8 mouse cellular contexts compared by ENCODE assay signal in the genomic region with DNA sequence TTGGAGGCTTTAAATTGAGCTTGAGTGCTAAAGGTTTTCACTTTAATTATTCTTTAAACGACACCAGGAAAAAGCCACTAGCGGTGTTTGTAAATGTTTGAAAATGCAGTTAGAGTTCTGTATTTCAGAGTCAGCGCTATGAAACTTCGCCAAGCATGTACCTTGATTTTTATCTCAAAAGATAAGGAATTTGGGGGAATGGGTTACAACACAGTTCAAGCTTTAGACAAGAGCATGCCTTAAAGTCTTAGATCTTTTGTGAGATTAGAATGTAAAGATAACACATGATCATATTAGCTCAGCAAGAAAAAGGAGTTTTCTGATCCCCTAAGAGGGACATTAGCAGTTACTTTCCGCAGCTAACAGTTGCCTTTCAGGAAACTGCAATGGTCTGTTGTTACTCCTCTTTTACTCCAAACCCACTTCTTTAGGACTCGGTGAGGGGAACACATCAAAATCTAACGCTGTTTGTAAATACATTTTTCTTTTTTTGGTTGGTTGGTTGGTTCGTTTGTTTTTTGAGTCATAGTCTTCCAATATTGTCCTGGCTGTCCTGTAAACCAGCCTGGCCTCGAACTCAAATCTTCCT. TPM values are rescaled to one million over a fixed set of nuclear protein-coding genes. Genes with fewer than 3 reads are reported as not detected.
DNase-seq lines count a peak whose midpoint lies in the region; ATAC-seq lines count a peak whose summit lies in the region.

No protein-coding gene starts in this region.

- no peaks in the 10 kb centered on the region for H3K27me3 ChIP-seq in heart, embryonic 10.5 days (ENCODE audit: insufficient read depth, poor library complexity, severe bottlenecking)
- H3K27me3 ChIP-seq in forebrain, embryonic 16.5 days (replicated peaks; ENCODE audit: control insufficient read depth, insufficient read depth, low read length) = no peaks in the 10 kb centered on the region
- no peaks in the 10 kb centered on the region for H3K27me3 ChIP-seq in liver, embryonic 15.5 days

- peaks cover 25% of the 10 kb centered on the region for H3K36me3 ChIP-seq in heart, embryonic 10.5 days
- no peaks in the 10 kb centered on the region for H3K36me3 ChIP-seq in forebrain, embryonic 16.5 days (ENCODE audit: control insufficient read depth, insufficient read depth)
- peaks cover 17% of the 10 kb centered on the region; the same call in 1 of the 2 replicates for H3K36me3 ChIP-seq in liver, embryonic 15.5 days (replicated peaks)

- peak overlapping the region; percentile 96 for H3K9ac ChIP-seq in forebrain, embryonic 16.5 days (replicated peaks; ENCODE audit: low read depth, low read length)
- peak overlapping the region; percentile 92 for H3K9ac ChIP-seq in liver, embryonic 15.5 days

- intact Hi-C loops in heart, postnatal 14 days (cut with DNase I) = loop anchor here (2.0 to 5.0 kb wide), 2 partner anchors 38 to 70 kb away; a partner anchor contains a TSS
- intact Hi-C loops in left cerebral cortex, postnatal 25 days (cut with DNase I) = no loop called here

- peak overlapping the region; percentile 99 for H3K27ac ChIP-seq in heart, embryonic 10.5 days
- H3K27ac ChIP-seq in forebrain, embryonic 16.5 days (ENCODE audit: low read length) = no peak overlapping the region
- H3K27ac ChIP-seq in liver, embryonic 15.5 days (replicated peaks) = peak overlapping the region; percentile 97

- peaks cover 4% of the 10 kb centered on the region; the same call in 1 of the 2 replicates for H3K9me3 ChIP-seq in heart, embryonic 10.5 days
- peaks cover 5% of the 10 kb centered on the region; the same call in 1 of the 2 replicates for H3K9me3 ChIP-seq in forebrain, embryonic 16.5 days (ENCODE audit: control insufficient read depth, low read length)
- H3K9me3 ChIP-seq in liver, embryonic 15.5 days (replicated peaks) = no peaks in the 10 kb centered on the region

- H3K4me3 ChIP-seq in heart, embryonic 10.5 days = peak overlapping the region; percentile 97
- peak overlapping the region; percentile 97 for H3K4me3 ChIP-seq in forebrain, embryonic 16.5 days (replicated peaks; ENCODE audit: low read length)
- peak overlapping the region; percentile 99 for H3K4me3 ChIP-seq in liver, embryonic 15.5 days (replicated peaks)

- H3K4me2 ChIP-seq in forebrain, embryonic 16.5 days (ENCODE audit: low read length) = peak overlapping the region; percentile 72
- peak overlapping the region; percentile 70 for H3K4me2 ChIP-seq in liver, embryonic 15.5 days

- 20% methylated on average over 9 of the region's 9 CpGs for WGBS in heart, embryonic 10.5 days
- WGBS in forebrain, embryonic 16.5 days = 24% methylated on average over 9 of the region's 9 CpGs
- WGBS in liver, embryonic 15.5 days (ENCODE audit: insufficient replicate concordance) = 5% methylated on average over 9 of the region's 9 CpGs

- no peak for DNase-seq in heart, embryonic 10.5 days (ENCODE audit: low spot score)
- DNase-seq in heart, postnatal 14 days = no peak
- peak; percentile 23 for DNase-seq in CD4-positive helper T cell, adult 2 months (ENCODE audit: low read depth, low spot score)
- DNase-seq in natural killer cell, adult 2 months (ENCODE audit: low spot score in 2 of 2) = no peak
- DNase-seq in frontal cortex, postnatal 14 days (ENCODE audit: low spot score in 2 of 2) = no peak
- DNase-seq in left cerebral cortex, postnatal 25 days (ENCODE audit: low spot score in 2 of 2) = no peak

- H3K4me1 ChIP-seq in heart, embryonic 10.5 days = peaks cover 19% of the 10 kb centered on the region
- H3K4me1 ChIP-seq in forebrain, embryonic 16.5 days (replicated peaks; ENCODE audit: control insufficient read depth, insufficient read depth, low read length) = peaks cover 13% of the 10 kb centered on the region
- H3K4me1 ChIP-seq in liver, embryonic 15.5 days (replicated peaks) = peaks cover 58% of the 10 kb centered on the region

- no peak for ATAC-seq in forebrain, embryonic 16.5 days
- no peak for ATAC-seq in liver, embryonic 15.5 days (ENCODE audit: insufficient read depth)

RNA-seq across cellular contexts. Expression of a gene that starts 3.8 kb away (rescaled TPM):
- 5.1 and 5.2 TPM in 2 replicates for polyA plus RNA-seq in heart, embryonic 10.5 days (2016; fragmentation: Nextera tagmentation; extraction: Ambion mirVana)
- total RNA-seq in heart, postnatal 14 days (2021) = 10 to 100 TPM; 14.2 to 16.3 TPM
- 5.1 and 5.8 TPM in 2 replicates for polyA plus RNA-seq in forebrain, embryonic 16.5 days (2015; fragmentation: Nextera tagmentation; extraction: Ambion mirVana)
- polyA plus RNA-seq in liver, embryonic 15.5 days (2015; fragmentation: Nextera tagmentation; extraction: Ambion mirVana) = 3.7 TPM in 2 replicates
- 10 to 100 TPM; 16.3 to 16.4 TPM for total RNA-seq in left cerebral cortex, postnatal 25 days (2021)
